Mouse (Mus musculus) heart, postnatal 36 days (tissue): ENCODE results near the gene Myl12a. TPM values are rescaled to one million over a fixed set of nuclear protein-coding genes. Genes with fewer than 3 reads are reported as not detected.
A peak's percentile ranks its signal among the peaks of the same experiment; 100 is the strongest.
"Not testable (repeated sequence)": the region's sequence is repeated elsewhere in the genome, so short reads cannot be mapped to it uniquely, and the experiment has no call there.

Experiments used
- DNase-seq, 2 experiments: peaks; one replicate each; pipeline ENCODE4 v3.0.0; 2021 to 2022
- intact Hi-C: fragments of 180-260 bp; cut with DNase I; formaldehyde crosslinking; loops from one replicate; pipeline ENCODE4 v1.15.1; 2025
- total RNA-seq, 2 experiments: library from RNA; stranded (reverse); gene quantifications; 2 replicates each; pipeline ENCODE4 v1.2.3; 2021

Myl12a gene
- total RNA-seq, 2 experiments from 2014 or later, result 1,077 to 1,160 TPM

GRCm38 (mm10) chr17:70965281-70965680 lies 37.4 kb downstream of the Myl12a start:
- no peak for DNase-seq
- intact Hi-C loops, result loop anchor here (5.0 kb wide), 3 partner anchors 228 to 438 kb away; no protein-coding TSS in a partner anchor

GRCm38 (mm10) chr17:70963546-70963945 lies 39.1 kb downstream of the Myl12a start:
- intact Hi-C loops, result not testable (repeated sequence)
- peak; percentile 94 to 99 for DNase-seq

- intact Hi-C loops, result no loop called here
- DNase-seq, result no peak
These were observed 51.4 kb downstream of the Myl12a start for GRCm38 (mm10) chr17:70951266-70951665.

- no peak for DNase-seq
- intact Hi-C loops, result no loop called here
These were observed 53.5 kb downstream of the Myl12a start for GRCm38 (mm10) chr17:70949171-70949570.

GRCm38 (mm10) chr17:70948721-70949120 lies 54.0 kb downstream of the Myl12a start:
- DNase-seq, result no peak
- intact Hi-C loops, result no loop called here

- no peak for DNase-seq
These were observed 58.9 kb downstream of the Myl12a start for GRCm38 (mm10) chr17:70943779-70944178.

More at GRCm38 (mm10) chr17:70943779-70944178, 58.9 kb downstream of the Myl12a start:
- intact Hi-C loops, result no loop called here

Other genes with a start within 250 kb of the Myl12a start
- gene Tgif1, start 149.3 kb downstream of the Myl12a start, total RNA-seq, result 1 to 10 TPM; 5.3 to 7.2 TPM
- gene Myom1, start 245 bp downstream of the Myl12a start, total RNA-seq, result 1,000 to 10,000 TPM; 1,078 to 1,194 TPM
- gene Lpin2, start 179.7 kb upstream of the Myl12a start, total RNA-seq, result 1 to 10 TPM; 7.0 to 7.4 TPM